Mouse (Mus musculus) midbrain, embryonic 11.5 days (tissue): ENCODE measurements around the gene Hapln3. TPM values are rescaled to one million over a fixed set of nuclear protein-coding genes. Genes with fewer than 3 reads are reported as not detected.
A peak's percentile ranks its signal among the peaks of the same experiment; 100 is the strongest.

Experiments used
- ATAC-seq: fragments of 200-750 bp; cut with Nextera tagmentation; 2 replicates; pipeline ENCODE4 v1.8.0; 2017; ENCODE audit warnings: moderate TSS enrichment, moderate library complexity; ENCODE audit not compliant: low FRiP score
- DNase-seq: peaks from one replicate; pipeline ENCODE4 v3.0.0; 2015; ENCODE audit warnings: low spot score; ENCODE audit errors: missing footprints
- H3K27ac ChIP-seq: fragments of 300-500 bp; sonication (generic); 2 replicates; pipeline ENCODE4 v1.5.1; 2014; ENCODE audit warnings: low read depth, low read length
- H3K27me3 ChIP-seq: fragments of 300-500 bp; sonication (generic); 2 replicates; pipeline ENCODE4 v1.6.1; 2014; ENCODE audit warnings: mild to moderate bottlenecking, low read length, moderate library complexity, mixed read lengths; ENCODE audit not compliant: control insufficient read depth, insufficient read depth
- H3K36me3 ChIP-seq: fragments of 300-500 bp; sonication (generic); 2 replicates; pipeline ENCODE4 v1.6.1; 2014; ENCODE audit warnings: mild to moderate bottlenecking, low read length, moderate library complexity, mixed read lengths; ENCODE audit not compliant: control insufficient read depth, insufficient read depth
- H3K4me1 ChIP-seq: fragments of 300-500 bp; sonication (generic); 2 replicates; pipeline ENCODE4 v1.6.1; 2014; ENCODE audit warnings: low read length; ENCODE audit not compliant: control insufficient read depth, insufficient read depth
- H3K4me2 ChIP-seq: fragments of 300-500 bp; sonication (generic); 2 replicates; pipeline ENCODE4 v1.6.1; 2014; ENCODE audit warnings: mild to moderate bottlenecking, moderate library complexity
- H3K4me3 ChIP-seq: fragments of 300-500 bp; sonication (generic); 2 replicates; pipeline ENCODE4 v1.5.1; 2014; ENCODE audit warnings: low read depth, low read length
- H3K9ac ChIP-seq: fragments of 300-500 bp; sonication (generic); 2 replicates; pipeline ENCODE4 v1.6.1; 2014; ENCODE audit warnings: low read length
- H3K9me3 ChIP-seq: fragments of 300-500 bp; sonication (generic); 2 replicates; pipeline ENCODE4 v1.6.1; 2016; ENCODE audit warnings: low read length; ENCODE audit not compliant: control insufficient read depth
- WGBS: fragments of 180-500 bp; shearing (Covaris S2); extraction: QIAGEN DNeasy Blood & Tissue Kit; methylation state at CpG from one replicate; pipeline ENCODE4 v1.1.7; 2014; 5-methylcytosine and 5-hydroxymethylcytosine counted together
- polyA plus RNA-seq: library from polyadenylated mRNA; unstranded; fragments of >200 nt; fragmentation: Nextera tagmentation; extraction: Ambion mirVana; gene quantifications from 2 replicates; pipeline ENCODE4 v1.2.1, GENCODE M21; 2014

Hapln3 gene
- polyA plus RNA-seq, 1 experiment from 2014 or later = 2.1 TPM

DNA sequence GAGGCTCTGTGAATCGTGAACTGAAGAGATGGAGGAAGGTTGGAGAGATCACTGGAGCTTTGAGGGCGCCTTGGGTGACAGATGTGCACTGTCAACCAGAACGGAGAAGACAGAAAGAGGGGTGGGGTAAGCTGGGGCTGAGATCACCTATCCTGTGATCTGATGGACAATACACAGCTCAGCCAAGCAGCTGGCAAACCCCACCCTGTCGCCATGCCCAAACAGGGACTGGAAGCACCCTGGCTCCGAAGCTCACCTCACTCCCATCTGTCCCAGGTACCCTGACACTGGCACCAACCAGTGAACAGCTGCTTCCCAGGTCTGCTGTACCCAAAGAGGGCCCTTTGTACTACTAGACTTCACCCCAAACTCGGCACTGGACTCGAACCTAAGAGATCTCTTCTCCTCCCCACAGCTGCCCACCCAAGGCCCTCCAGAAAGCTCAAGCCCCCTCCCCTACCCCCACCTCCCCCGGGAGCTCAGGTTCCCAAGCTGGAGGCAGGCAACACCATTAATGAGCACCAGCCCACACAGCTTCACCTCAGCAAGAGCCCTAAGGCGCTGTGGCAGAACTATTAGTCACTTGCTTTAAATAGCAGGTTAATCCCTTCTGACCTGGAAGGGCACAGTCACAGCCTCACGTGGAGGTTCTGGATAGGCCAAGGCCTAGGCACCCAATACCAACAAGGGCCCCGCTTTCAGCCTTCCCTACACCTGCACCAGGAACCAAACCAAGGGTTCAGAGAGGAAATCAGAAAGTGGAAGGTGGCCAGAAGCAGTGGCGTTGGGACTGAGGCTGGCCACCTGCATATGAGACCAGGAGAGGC, 16.4 kb upstream of the Hapln3 start:
- H3K4me2 ChIP-seq = peak overlapping the region; percentile 61
- no peak overlapping the region for H3K9ac ChIP-seq
- peaks cover 13% of the 10 kb centered on the region for H3K4me1 ChIP-seq
- H3K9me3 ChIP-seq = no peaks in the 10 kb centered on the region
- peak; percentile 78 for DNase-seq
- no peaks in the 10 kb centered on the region for H3K36me3 ChIP-seq
- ATAC-seq = no peak
- no peak overlapping the region for H3K4me3 ChIP-seq
- no peak overlapping the region for H3K27ac ChIP-seq
- 57% methylated on average over 12 of the region's 12 CpGs for WGBS
- H3K27me3 ChIP-seq = no peaks in the 10 kb centered on the region

DNA sequence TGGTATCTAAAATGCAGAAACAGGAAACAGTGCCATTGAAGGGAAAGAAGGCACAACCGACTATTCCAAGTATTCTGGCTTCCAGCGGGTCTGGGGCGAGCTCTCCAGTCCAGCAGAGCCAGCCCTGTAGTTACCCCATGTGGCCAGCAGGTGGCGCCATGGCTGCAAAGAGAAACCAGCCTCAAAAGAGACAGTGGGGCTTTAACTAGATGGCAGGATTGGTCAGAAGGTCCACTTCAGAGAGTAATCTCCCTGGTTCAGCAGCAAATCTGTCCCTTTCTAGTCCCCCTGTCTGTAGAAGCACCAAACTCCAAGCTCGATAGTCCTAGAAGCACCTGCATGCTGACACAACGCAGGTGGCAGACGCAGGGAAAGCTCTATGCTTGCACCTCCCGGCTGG, 10.1 kb upstream of the Hapln3 start:
- Histone ChIP-seq H3K9me3 (no peaks in the 10 kb centered on the region), H3K4me1 (no peaks in the 10 kb centered on the region), H3K36me3 (no peaks in the 10 kb centered on the region), H3K27ac (no peak overlapping the region), H3K9ac (no peak overlapping the region), H3K27me3 (no peaks in the 10 kb centered on the region), H3K4me3 (no peak overlapping the region), H3K4me2 (no peak overlapping the region)
- DNase-seq (peak; percentile 98), ATAC-seq (peak; percentile 52; the same call in 1 of the 2 replicates)
- WGBS = 32% methylated on average over 8 of the region's 8 CpGs

DNA sequence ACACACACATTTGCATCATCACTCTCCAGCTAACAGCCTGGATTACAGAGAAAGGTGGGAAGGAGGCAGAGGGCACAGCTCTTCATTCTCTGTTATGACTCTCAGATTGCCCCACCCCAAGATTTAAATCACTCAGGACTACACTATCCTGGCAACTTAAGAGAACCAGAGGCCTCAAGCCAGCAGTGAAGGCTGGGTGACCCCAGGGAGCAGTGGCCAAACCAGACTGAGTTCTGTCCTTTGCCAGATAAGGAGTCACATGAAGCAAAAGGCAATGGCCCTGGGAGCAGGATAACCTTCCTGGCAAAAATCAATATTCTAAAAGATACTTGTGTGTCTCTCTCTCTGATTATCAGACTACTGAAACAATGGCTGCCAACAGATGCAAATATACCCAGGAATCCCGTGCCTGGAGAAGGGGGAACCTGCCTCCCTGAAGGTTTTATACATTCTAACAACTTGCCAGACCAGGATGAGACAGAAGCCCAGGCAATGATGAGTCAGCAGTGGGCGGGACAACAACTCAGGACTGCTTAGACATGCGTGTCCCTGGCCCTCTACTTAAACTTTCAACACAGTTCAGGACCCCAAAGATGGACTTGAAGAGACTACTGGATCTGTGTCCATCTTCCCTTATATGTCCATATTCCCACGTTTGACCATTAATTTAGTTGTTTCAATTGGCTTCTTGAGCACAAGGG, 9.2 kb upstream of the Hapln3 start:
- no peak overlapping the region for H3K4me3 ChIP-seq
- ATAC-seq (no peak), DNase-seq (no peak)
- H3K36me3 ChIP-seq = no peaks in the 10 kb centered on the region
- H3K27ac ChIP-seq = no peak overlapping the region
- H3K4me1 ChIP-seq = no peaks in the 10 kb centered on the region
- H3K9ac ChIP-seq = no peak overlapping the region
- no peak overlapping the region for H3K4me2 ChIP-seq
- WGBS = 58% methylated on average over 4 of the region's 4 CpGs
- H3K9me3 ChIP-seq = no peaks in the 10 kb centered on the region
- H3K27me3 ChIP-seq = no peaks in the 10 kb centered on the region

DNA sequence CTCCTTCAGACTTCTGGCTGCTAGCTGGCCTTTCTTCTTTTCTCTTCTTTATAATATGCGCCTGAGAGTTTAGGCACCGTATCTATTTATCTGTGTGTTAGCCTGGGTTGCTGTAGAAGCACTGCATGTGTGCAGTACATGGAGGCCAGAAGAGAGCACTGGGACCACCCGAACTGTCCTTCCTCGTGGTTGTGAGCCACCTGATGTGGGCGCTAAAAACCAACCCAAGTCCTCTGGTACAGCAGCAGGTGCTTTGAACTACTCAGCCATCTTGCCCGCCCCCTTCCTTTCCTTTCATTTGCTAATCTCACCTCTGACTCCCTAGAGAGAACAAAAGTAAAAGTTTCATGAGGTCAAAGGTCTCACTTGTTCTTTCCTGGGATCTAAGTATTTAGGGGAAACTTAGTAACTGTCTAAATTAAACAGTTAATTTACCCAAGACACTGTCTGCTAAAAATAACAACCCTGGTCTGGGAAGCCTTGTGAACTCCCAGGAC, 8.6 kb upstream of the Hapln3 start:
- no peaks in the 10 kb centered on the region for H3K36me3 ChIP-seq
- H3K4me3 ChIP-seq = no peak overlapping the region
- H3K9me3 ChIP-seq = no peaks in the 10 kb centered on the region
- no peaks in the 10 kb centered on the region for H3K27me3 ChIP-seq
- DNase-seq (no peak), ATAC-seq (no peak)
- no peak overlapping the region for H3K9ac ChIP-seq
- no peaks in the 10 kb centered on the region for H3K4me1 ChIP-seq
- H3K27ac ChIP-seq = no peak overlapping the region
- 48% methylated on average over 6 of the region's 6 CpGs for WGBS
- H3K4me2 ChIP-seq = no peak overlapping the region

DNA sequence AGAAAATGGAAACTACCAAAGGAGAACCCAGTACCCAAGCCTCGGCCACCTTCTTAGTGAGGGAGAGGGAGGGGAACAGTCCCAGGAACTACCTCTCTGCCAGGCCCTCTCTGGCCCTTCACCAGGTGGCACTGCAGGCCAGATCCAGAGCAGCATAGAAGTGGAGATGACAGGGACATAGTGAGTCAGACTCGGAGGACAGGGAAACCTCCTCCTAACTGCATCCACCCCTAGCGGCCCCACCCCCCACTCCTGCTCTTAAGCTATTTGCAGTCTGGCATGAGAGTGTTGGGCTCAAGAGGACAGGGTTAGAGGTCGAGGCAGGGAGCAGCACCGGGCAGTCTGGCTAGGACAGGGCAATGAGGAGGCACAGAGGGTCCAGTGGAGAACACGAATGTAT, 2.6 kb upstream of the Hapln3 start:
- Histone ChIP-seq H3K27me3 (peaks cover 3% of the 10 kb centered on the region; the same call in 1 of the 2 replicates), H3K36me3 (no peaks in the 10 kb centered on the region), H3K27ac (no peak overlapping the region), H3K4me3 (no peak overlapping the region), H3K9me3 (no peaks in the 10 kb centered on the region), H3K9ac (no peak overlapping the region), H3K4me2 (no peak overlapping the region), H3K4me1 (peaks cover 10% of the 10 kb centered on the region; the same call in 1 of the 2 replicates)
- DNase-seq (no peak), ATAC-seq (0 out of 2 replicates have a peak, but pooled peaks have one; percentile 27)
- 33% methylated on average over 6 of the region's 6 CpGs for WGBS

DNA sequence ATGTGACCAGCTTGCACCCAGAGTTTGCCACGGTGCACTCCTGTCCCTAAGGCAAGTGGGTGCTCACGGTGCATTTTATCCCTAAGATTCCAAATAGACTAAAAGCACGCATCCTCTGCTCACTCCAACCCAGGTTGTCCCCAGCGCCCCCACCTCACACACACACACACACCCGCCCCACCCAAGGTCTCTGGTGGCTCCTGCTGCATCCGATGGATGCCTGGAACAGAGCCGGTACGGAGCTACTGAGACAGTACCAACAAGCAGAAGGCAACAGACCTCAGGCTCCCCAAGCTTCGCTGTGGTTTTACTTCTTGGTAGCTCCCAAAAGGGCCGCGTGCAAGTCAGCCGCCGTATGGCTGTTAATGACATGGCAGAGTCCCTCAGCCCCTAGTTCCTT, 433 bp downstream of the Hapln3 start:
- ATAC-seq (no peak), DNase-seq (no peak)
- Histone ChIP-seq H3K4me2 (peak overlapping the region; percentile 37), H3K4me1 (peaks cover 10% of the 10 kb centered on the region; the same call in 1 of the 2 replicates), H3K9ac (peak overlapping the region; percentile 18; the same call in 1 of the 2 replicates), H3K27ac (no peak overlapping the region), H3K4me3 (peak overlapping the region; percentile 15; the same call in 1 of the 2 replicates), H3K27me3 (peaks cover 3% of the 10 kb centered on the region; the same call in 1 of the 2 replicates), H3K36me3 (no peaks in the 10 kb centered on the region), H3K9me3 (no peaks in the 10 kb centered on the region)
- WGBS = 16% methylated on average over 13 of the region's 13 CpGs

DNA sequence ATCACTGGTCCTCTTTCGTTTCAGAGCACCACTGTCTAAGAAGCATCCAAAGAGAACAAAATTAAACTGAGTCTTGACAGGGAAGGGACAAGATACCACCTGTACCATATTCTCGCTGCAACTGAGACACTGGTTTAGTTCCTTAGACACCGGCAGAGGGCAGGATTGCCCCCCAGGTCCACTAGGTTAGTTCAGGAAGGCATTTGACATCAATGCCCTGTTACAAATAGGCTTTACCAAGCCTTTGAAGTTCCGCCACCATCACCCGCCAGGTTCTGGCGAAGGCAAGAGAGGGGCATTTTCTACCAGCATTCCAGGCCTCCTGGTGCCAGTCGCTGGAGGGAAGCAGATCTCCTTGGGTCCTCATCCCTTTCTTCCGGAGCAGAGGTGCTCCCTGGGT, 935 bp downstream of the Hapln3 start:
- Histone ChIP-seq H3K4me1 (peaks cover 10% of the 10 kb centered on the region; the same call in 1 of the 2 replicates), H3K4me2 (peak overlapping the region; percentile 37; the same call in 1 of the 2 replicates), H3K9me3 (no peaks in the 10 kb centered on the region), H3K9ac (no peak overlapping the region), H3K36me3 (no peaks in the 10 kb centered on the region), H3K4me3 (no peak overlapping the region), H3K27me3 (peaks cover 3% of the 10 kb centered on the region; the same call in 1 of the 2 replicates), H3K27ac (no peak overlapping the region)
- ATAC-seq (no peak), DNase-seq (peak; percentile 88)
- 11% methylated on average over 8 of the region's 8 CpGs for WGBS

DNA sequence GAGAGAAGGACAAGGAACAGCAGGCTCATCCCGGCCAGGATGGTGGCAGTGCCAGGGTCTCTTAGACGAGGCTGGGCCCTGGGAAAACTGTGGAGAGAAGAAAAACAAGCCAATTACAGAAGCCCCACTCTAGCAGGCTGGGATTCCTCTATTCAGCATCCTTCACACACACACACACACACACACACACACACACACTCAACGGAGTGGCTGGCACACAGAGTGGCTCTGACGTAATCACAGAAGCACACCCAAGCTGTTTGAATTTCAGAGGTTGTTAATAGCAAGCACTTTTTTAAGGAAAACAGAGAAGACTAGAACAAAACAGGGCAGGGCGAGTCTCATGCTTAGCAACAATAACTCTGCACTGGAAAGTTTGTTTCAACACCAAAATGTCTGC, 7.4 kb downstream of the Hapln3 start:
- WGBS = 80% methylated on average over 5 of the region's 5 CpGs
- no peaks in the 10 kb centered on the region for H3K4me1 ChIP-seq
- H3K4me2 ChIP-seq = no peak overlapping the region
- no peaks in the 10 kb centered on the region for H3K36me3 ChIP-seq
- DNase-seq (no peak), ATAC-seq (no peak)
- no peak overlapping the region for H3K27ac ChIP-seq
- H3K9me3 ChIP-seq = no peaks in the 10 kb centered on the region
- no peak overlapping the region for H3K4me3 ChIP-seq
- H3K27me3 ChIP-seq = no peaks in the 10 kb centered on the region
- no peak overlapping the region for H3K9ac ChIP-seq

DNA sequence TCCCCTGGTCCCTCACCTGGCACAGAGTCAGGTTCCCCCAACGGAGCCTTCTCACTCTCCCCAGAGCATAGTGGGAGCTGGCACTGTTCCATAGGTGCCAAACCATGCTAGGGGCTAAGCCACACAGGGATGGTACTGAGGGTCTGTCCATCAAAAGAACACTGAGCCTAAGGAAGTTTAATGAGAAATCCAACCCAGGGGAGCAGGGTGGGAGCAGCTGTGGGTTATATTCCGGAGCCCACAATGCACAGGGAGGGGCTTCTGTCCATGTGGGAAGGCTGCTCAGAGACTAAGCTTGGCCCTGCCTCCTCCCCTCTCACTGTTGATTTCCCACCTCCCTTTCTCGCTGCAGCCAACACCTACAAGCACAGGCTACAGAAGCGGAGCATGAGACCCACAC, 17.0 kb downstream of the Hapln3 start:
- Histone ChIP-seq H3K9me3 (no peaks in the 10 kb centered on the region), H3K9ac (no peak overlapping the region), H3K36me3 (no peaks in the 10 kb centered on the region), H3K4me1 (no peaks in the 10 kb centered on the region), H3K27me3 (no peaks in the 10 kb centered on the region), H3K4me3 (no peak overlapping the region), H3K4me2 (no peak overlapping the region), H3K27ac (no peak overlapping the region)
- no peak for DNase-seq
- ATAC-seq = no peak
- 62% methylated on average over 4 of the region's 4 CpGs for WGBS
